Mouse (Mus musculus) testis, adult 2 months (tissue): Measurements from ENCODE around the gene Polr2a.

Experiments
- CTCF ChIP-seq: fragments of 200-500 bp; IDR thresholded peaks from 2 replicates; pipeline ENCODE4 v1.5.1; 2012; ENCODE audit warnings: low read depth, mild to moderate bottlenecking, inconsistent platforms, low read length, moderate library complexity; ENCODE audit not compliant: control insufficient read depth, insufficient read depth, insufficient replicate concordance
- POLR2A ChIP-seq: fragments of 200-500 bp; IDR thresholded peaks from 2 replicates; pipeline ENCODE4 v1.6.1; 2012; ENCODE audit warnings: low read depth, mild to moderate bottlenecking, inconsistent platforms, low read length, moderate library complexity; ENCODE audit not compliant: control insufficient read depth

DNA sequence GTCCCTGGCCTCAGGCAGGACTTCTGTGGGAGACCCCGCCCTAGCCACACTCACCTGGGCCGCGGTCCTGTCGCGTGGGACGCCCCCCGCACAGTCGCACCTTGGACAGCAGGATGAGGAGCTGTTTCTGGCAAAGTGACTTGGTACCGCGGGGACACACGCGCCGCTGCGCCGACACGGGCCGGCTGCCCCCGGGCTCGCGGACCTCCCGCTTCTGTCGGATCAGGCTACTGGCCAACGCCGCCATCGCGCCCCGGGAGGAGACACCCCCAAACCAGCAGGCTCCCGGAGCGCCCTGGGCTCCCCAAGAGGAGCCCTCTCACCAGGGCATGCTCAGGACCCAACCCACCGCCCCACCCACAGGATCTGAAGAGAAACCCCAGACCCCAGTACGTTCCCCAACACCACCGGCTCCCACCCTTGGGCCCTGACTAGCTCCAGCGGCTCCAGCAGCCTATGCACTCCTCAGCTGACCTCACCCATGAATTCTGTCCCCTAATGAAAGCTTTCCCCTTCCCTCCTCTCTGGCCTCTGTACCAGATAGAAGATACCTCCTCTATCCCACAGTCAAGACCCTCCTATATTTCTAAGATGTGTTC is 43.0 kb upstream of the Polr2a start, which contains the start of gene Fgf11:
- TF ChIP-seq POLR2A (no peak), CTCF (no peak)
